Mouse (Mus musculus) heart, postnatal 25 days (tissue): ENCODE measurements around the gene Dhdh. TPM values are rescaled to one million over a fixed set of nuclear protein-coding genes. Genes with fewer than 3 reads are reported as not detected.
A peak's percentile ranks its signal among the peaks of the same experiment; 100 is the strongest.
"Not testable (repeated sequence)": the region's sequence is repeated elsewhere in the genome, so short reads cannot be mapped to it uniquely, and the experiment has no call there.

Experiments
- DNase-seq: peaks from one replicate; pipeline ENCODE4 v3.0.0; 2022; ENCODE audit warnings: low spot score
- intact Hi-C: fragments of 180-260 bp; cut with DNase I; formaldehyde crosslinking; loops from one replicate; pipeline ENCODE4 v1.15.1; 2025
- total RNA-seq, 2 experiments: library from RNA; stranded (reverse); gene quantifications; 2 replicates each; pipeline ENCODE4 v1.2.3; 2021

Gene Dhdh
- total RNA-seq, 2 experiments from 2014 or later = 5.9 to 6.7 TPM

DNA sequence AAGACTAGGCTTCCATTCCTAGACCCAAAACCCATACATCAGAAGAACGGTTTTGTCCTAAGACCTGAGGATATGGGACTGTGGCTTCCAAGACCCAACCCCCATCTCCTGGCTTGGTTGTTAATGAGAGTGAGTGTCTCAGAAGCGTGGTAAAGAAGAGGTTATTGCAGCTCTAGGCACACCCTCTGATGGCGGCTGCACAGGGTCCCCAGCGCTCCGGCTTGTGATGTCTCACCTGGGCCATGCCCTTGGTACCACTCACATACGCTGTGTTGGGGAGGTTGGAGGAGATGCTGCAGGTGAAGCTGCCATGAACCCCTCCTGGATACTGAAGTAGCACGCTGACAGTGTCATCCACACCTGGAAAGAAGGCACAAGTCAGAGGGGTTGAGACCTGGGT lies 9.8 kb downstream of the Dhdh start:
- intact Hi-C loops = loop anchor here (2.0 to 10.0 kb wide), 2 partner anchors 38 to 206 kb away; partner anchors contain the start of gene Ntn5
- DNase-seq = no peak

DNA sequence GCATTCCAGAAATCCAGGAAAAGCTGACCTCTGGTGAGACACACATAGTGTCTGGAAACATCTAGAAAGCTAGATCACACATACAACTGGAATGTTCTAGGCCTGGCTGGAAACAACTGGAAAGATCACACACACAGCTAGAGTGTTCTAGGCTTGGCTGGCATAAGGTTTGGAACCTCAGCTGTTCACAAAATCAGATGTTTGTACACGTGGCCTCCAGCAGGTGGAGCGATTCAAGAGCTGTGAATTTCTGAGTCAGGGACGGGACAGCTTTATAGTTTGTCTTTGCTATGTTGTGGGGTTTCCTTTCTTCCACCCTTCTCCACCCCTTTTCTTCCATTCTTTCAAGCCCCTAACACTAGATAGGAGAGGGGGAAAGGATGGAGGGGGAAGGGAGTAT lies 11.6 kb downstream of the Dhdh start:
- intact Hi-C loops = loop anchor here (2.0 to 10.0 kb wide), 2 partner anchors 46 to 208 kb away; partner anchors contain the start of gene Ntn5
- no peak for DNase-seq

GRCm38 (mm10) chr7:45476453-45476852 lies 12.2 kb downstream of the Dhdh start:
- intact Hi-C loops = loop anchor here (2.0 to 10.0 kb wide), 2 partner anchors 46 to 208 kb away; partner anchors contain the start of gene Ntn5
- no peak for DNase-seq

DNA sequence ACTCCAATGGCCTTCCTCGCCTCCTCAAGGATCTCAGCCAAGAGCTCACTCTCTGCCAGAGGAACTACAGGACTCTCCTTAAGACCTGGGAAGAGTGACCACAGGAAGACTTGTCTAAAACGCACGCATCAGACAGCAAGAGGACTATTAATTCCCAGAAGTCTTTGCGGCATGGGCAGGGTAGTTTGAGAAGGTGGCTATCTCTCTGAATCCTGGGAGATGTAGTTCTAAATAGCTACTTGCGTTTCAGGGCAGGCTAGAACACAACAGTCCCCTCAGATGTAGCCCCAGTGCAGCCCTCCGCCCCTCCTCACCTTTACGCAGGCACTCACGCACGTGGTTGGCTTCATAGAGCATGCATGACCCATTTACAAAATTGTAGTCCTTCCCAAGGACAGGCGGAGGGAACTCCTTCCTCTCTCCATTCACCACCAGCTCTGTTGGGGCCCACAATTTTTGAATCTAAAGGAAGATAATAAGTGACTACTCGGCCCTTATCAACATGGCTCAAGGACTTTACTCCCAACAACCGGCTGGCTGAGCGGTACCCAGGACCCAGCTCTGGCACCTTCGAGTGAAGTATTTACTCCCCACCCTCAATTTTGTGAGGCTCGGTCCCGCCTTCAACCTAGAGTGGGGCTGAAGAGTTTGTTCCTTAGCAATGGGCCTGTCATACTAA lies 13.2 kb downstream of the Dhdh start:
- DNase-seq = no peak
- intact Hi-C loops = loop anchor here (10.0 kb wide), 1 partner anchor 209 kb away; the partner anchor contains the start of gene Ntn5

- no peak for DNase-seq
- intact Hi-C loops = loop anchor here (2.0 to 10.0 kb wide), 2 partner anchors 90 to 214 kb away; partner anchors contain the start of gene Ntn5
These were observed 17.7 kb downstream of the Dhdh start for GRCm38 (mm10) chr7:45470869-45471268.

DNA sequence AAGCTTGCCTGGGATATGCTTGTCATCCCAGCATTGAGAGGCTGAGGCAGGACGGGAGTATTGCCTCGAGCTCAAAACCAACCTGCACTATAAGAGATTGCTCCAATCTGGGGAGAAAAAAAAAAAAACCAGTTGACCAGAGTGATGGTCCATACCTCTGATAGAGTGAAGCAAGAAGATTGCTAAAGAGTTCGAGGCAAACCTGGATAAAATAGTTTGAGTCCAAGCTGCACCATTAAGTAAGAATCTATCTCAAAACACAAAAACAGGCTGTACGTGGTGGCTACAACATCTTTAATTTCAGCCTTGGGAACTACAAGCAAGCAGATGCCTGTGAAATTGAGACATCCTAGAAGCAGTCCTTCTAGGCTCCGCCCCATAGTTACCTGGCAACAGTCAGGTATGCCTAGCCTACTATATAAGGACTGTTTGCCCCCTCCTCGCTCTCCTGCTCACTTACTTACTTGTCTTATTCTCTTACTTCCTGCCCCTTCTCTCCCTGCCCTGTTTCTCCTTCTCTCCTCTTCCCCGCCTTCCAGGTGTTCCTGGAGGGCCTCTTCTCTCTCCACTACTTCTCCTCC lies 21.4 kb downstream of the Dhdh start:
- intact Hi-C loops = no loop called here
- no peak for DNase-seq

- intact Hi-C loops = no loop called here
- peak; percentile 91 for DNase-seq
These were observed 22.1 kb downstream of the Dhdh start, which contains the start of gene Bax for GRCm38 (mm10) chr7:45466283-45467089. TSS of gene Bax (minus strand) at chr7:45466898.

DNA sequence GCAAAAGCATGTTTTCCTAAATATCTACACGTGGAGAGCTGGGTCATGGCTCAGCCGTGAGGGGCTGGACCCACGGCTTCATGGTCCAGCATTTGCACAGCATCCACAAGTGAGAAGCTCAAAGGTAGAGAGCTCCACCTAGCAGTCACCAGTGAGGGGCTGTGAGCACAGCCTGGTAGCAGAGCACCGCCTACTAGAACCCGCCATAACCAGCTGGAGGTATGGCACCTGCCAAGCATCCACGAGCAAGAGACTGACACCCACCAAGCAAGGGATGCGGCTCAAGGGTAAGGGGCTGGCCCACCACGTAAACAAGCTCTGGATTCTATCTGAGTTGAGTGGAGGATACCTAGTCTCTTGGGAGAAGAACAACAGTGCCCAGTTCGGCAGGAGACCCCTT lies 23.1 kb downstream of the Dhdh start:
- no peak for DNase-seq

DNA sequence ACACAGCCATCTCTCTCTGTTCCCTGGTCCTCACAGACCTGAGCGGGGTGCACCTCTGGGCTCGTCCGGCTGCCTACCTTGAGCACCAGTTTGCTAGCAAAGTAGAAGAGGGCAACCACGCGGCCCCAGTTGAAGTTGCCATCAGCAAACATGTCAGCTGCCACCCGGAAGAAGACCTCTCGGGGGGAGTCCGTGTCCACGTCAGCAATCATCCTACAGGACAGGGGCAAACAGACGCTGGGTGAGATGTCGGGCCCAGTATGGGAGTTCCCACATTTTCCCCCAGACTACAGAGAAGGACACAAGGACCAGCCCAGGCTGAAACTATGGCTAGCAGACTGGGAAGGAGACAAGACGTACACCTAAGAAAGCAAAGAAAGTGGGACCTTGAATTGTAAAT lies 23.5 kb downstream of the Dhdh start:
- intact Hi-C loops = no loop called here

More for the DNA sequence above, 23.1 kb downstream of the Dhdh start:
- intact Hi-C loops = no loop called here

DNA sequence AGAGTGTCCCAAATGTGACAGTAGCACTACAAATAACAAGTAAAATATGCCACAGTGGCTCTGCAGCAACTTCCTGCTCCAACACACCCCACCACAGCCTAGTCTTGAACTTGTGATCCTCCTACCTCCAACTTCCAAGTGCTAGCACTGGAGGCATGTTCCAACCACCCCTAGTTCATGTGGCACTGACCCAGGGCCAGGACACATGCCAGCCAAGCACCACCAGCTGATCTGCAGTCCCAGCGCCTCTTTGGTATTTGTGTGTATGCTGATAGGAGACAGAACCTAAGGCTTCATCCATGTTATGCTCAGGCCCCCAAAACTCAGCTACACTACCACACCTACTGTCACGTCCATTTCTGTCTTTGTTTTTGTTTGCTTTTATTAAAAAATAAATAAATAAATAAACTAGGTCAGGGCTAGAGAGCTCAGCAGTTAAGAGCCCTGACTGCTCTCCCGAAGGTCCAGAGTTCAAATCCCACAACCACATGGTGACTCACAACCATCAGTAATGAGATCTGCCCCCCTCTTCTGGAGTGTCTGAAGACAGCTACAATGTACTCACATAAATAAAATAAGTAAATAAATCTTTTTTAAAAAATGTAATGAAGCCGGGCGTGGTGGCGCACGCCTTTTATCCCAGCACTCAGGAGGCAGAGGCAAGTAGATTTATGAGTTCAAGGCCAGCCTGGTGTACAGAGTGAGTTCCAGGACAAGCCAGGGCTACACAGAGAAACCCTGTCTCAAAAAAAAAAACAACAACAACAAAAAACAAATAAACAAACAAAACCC lies 24.4 kb downstream of the Dhdh start:
- DNase-seq = no peak
- intact Hi-C loops = no loop called here

More for the DNA sequence above, 23.5 kb downstream of the Dhdh start:
- DNase-seq = no peak

GRCm38 (mm10) chr7:45462868-45463267 lies 25.7 kb downstream of the Dhdh start:
- intact Hi-C loops, DNase-seq: not testable (repeated sequence)

GRCm38 (mm10) chr7:45462325-45462724 lies 26.3 kb downstream of the Dhdh start:
- intact Hi-C loops = no loop called here
- no peak for DNase-seq

- DNase-seq = no peak
These were observed 26.8 kb downstream of the Dhdh start for GRCm38 (mm10) chr7:45461781-45462180.

GRCm38 (mm10) chr7:45461326-45461725 lies 27.3 kb downstream of the Dhdh start:
- no peak for DNase-seq
- intact Hi-C loops = no loop called here

More at GRCm38 (mm10) chr7:45461781-45462180, 26.8 kb downstream of the Dhdh start:
- intact Hi-C loops = no loop called here

DNA sequence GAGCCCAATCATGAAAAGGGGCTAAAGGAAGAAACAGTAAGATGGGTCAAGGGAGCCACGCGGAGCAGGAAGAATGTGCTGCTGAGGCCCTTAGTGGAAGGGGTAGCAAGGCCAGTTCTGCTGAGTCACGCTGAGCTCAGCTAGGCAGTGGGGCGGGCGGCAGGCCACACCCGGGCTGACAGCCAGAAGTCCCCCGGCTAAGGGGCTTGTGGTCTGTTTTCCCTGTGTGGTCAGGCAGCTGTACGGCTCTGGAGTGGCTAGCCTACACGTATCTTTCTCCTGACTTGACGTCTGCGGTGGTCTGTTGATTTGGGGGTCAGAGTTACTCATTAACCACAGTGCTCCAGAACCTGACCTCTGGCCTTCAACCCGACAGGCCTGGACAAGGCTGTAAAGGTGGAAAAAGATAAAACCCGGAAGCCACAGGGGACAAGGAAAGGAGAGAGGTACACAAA lies 27.7 kb downstream of the Dhdh start:
- DNase-seq = no peak
- intact Hi-C loops = no loop called here

DNA sequence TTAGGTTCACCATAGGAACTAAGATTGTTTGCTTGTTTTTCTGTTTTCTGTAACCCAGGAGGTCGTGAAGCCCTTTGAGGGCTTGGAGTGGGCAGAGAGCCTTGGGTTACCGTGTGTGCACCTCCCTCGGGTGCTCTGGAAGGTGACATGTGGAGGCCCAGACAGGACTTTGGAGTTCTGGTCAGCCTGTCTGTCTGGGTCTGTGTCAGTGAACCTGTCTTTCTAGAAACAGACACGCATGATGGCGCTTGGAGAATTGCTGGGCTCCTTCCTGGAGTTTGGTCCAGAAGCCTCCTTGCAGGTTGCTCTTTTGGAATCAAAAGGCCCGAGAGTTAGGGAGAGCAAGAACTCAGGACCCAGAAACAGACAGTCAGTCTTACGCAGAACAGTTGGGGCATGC lies 28.2 kb downstream of the Dhdh start:
- intact Hi-C loops = no loop called here
- DNase-seq = no peak

DNA sequence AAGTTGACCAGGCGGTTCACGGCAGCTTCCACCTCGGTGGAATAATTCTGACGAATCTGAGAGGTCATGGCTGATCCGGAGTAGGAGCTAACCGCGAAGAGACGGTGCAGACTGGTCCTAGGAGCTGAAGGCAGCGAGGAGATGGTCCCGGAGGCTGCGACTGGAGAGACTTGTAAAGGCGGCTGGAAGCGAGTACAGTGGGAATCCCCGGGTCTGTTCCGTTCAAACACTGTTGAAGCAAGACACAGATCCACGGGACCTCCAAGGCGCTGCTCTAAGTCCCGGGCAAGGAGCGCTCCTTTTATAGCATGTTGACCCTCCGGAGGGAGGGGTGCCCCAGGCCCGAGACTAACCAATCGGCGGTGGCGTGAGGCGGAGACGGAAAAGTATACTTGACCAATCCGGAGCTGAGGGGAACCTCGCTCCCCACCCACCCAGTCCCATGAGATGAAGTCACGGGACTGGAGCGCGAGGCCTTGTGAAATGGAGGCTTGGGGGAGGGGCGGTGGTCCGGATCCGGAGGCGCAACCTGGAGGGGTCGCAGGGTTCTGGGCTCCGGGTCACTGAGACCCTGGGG lies 29.0 kb downstream of the Dhdh start, which contains the start of gene Ftl1:
Ftl1 (minus strand) TSS at position 321 of the 577 bp plus-strand sequence.
- intact Hi-C loops = not testable (repeated sequence)
- DNase-seq = peak; percentile 97

- intact Hi-C loops = no loop called here
- peak; percentile 72 for DNase-seq
These were observed 29.6 kb downstream of the Dhdh start for GRCm38 (mm10) chr7:45458748-45459563.
